Mouse (Mus musculus): Measurements from ENCODE around the gene Nup160. TPM values are rescaled to one million over a fixed set of nuclear protein-coding genes. Genes with fewer than 3 reads are reported as not detected.

Gene Nup160
- polyA plus RNA-seq, 1 experiment from 2014 or later, result 34.7 TPM

DNA sequence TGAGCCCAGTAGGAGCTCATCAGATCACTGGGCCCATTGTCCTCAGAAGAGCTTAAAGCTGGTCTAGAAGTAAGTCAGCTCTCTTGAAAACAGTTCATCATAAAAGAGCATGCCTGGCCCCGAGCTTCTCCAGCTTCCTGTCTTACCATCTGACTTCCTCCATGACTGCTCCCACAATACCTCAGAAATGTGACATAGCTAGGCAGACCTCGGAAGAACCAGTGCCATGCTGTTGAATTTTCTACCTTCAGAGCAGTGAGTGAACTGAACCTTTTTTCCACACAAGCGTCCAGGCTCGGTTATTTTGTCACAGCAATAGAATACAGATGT lies 35.3 kb upstream of the Nup160 start:
- no peaks in the 10 kb centered on the region for H3K27me3 ChIP-seq (replicated peaks)

DNA sequence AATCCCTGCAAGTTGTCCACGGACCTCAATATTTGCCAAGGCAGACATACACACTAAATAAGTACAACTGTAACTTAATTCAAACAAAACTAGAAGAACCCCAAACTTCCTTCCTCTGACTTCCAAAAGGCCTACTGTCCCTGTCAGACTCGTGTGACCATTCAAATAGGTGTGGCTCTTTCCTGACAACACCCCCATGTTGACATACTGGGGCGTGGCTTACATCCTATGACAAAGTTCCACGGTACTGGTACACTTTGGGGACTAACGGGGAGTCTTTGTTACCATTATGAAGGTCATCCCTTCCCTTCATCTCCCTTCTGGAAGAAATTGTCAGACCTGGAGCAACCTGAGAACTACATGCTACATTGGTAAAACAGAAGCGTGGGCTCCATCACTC lies 29.9 kb upstream of the Nup160 start:
- no peak overlapping the region for H3K4me2 ChIP-seq
- H3K36me3 ChIP-seq, result no peaks in the 10 kb centered on the region
- no peak for ATAC-seq (ENCODE audit: insufficient number of reproducible peaks, low FRiP score)
- H3K27me3 ChIP-seq (replicated peaks), result no peaks in the 10 kb centered on the region
- H3K27ac ChIP-seq (ENCODE audit: poor library complexity, severe bottlenecking), result no peak overlapping the region
- WGBS, result 69% methylated on average over 6 of the region's 6 CpGs
- H3K9ac ChIP-seq, result no peak overlapping the region
- H3K4me3 ChIP-seq, result no peak overlapping the region
- H3K9me3 ChIP-seq (replicated peaks), result no peaks in the 10 kb centered on the region
- no peaks in the 10 kb centered on the region for H3K4me1 ChIP-seq (replicated peaks)

More for the DNA sequence above, 35.3 kb upstream of the Nup160 start:
- Histone ChIP-seq H3K4me2 (no peak overlapping the region), H3K4me1 (replicated peaks) (peaks cover 24% of the 10 kb centered on the region), H3K9ac (no peak overlapping the region), H3K9me3 (replicated peaks) (no peaks in the 10 kb centered on the region), H3K4me3 (no peak overlapping the region), H3K36me3 (no peaks in the 10 kb centered on the region), H3K27ac (ENCODE audit: poor library complexity, severe bottlenecking) (no peak overlapping the region)
- ATAC-seq (ENCODE audit: insufficient number of reproducible peaks, low FRiP score), result no peak
- 81% methylated on average over 4 of the region's 4 CpGs for WGBS

DNA sequence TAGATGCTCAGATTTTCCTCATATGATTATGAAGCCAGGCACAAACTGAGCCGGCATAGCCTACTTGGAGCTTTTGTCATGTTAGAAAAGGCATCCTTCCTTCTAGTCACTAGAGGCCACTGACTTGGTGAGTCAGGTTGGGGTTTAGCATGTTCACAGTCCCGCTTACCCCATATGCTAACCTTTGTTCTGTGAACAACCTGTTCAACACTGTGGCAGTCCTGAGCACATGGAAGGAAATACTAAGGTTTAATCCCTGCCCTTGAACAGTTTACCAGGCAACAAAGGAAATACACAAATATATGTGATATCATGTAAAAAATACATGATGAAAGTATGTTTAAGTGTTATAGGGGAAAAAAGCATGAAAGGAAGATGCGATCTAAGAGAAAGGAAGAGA lies 27.6 kb upstream of the Nup160 start:
- no peak overlapping the region for H3K4me3 ChIP-seq
- no peak for ATAC-seq (ENCODE audit: insufficient number of reproducible peaks, low FRiP score)

DNA sequence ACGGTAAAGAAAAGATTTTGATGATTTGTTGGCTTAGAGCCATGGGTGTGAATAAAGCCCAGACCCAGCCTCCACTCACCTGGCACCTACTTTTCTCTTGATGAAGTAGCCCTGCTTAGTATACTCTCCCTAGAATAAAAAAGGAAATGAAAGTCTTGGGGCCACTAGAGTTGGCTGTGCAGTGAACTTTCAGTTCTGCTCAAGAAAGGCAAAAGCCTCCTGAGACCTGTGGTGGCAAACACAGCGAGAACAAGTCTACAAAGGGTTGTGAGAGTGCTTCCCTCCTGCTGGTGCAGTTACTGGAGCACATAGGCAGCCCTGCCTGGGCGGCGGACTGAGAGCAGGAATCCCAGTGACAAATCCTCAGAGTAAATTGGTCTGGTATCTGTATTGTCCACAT lies 27.1 kb upstream of the Nup160 start:
- Histone ChIP-seq H3K9ac (no peak overlapping the region), H3K27ac (ENCODE audit: poor library complexity, severe bottlenecking) (no peak overlapping the region), H3K36me3 (no peaks in the 10 kb centered on the region), H3K4me1 (replicated peaks) (no peaks in the 10 kb centered on the region), H3K4me2 (no peak overlapping the region), H3K27me3 (replicated peaks) (no peaks in the 10 kb centered on the region), H3K4me3 (no peak overlapping the region), H3K9me3 (replicated peaks) (no peaks in the 10 kb centered on the region)
- 59% methylated on average over 4 of the region's 4 CpGs for WGBS
- no peak for ATAC-seq (ENCODE audit: insufficient number of reproducible peaks, low FRiP score)

More for the DNA sequence above, 27.6 kb upstream of the Nup160 start:
- H3K4me1 ChIP-seq (replicated peaks), result no peaks in the 10 kb centered on the region
- no peaks in the 10 kb centered on the region for H3K27me3 ChIP-seq (replicated peaks)
- 81% methylated on average over 3 of the region's 3 CpGs for WGBS
- no peaks in the 10 kb centered on the region for H3K9me3 ChIP-seq (replicated peaks)
- H3K27ac ChIP-seq (ENCODE audit: poor library complexity, severe bottlenecking), result no peak overlapping the region
- no peak overlapping the region for H3K9ac ChIP-seq
- no peak overlapping the region for H3K4me2 ChIP-seq
- H3K36me3 ChIP-seq, result no peaks in the 10 kb centered on the region

DNA sequence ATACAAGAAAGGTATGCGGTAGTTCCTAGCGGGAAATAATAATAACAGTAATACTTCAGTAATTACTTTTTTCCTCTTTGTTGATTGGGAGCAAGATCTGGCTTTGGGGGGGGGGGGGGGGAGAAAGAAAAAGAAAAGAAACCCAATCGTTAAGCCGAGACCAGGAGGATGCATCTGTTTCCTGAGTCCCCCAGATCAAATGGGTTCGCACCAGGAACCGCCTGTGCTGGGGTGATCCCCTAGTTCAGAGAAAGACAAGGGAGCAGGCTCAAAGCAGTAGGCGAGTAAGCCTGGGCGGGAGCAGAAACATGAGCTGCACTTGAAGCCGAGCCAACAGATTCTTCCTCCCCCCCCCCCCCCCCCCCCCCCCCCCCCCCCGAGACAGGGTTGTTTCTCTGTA lies 24.9 kb upstream of the Nup160 start:
- no peaks in the 10 kb centered on the region for H3K4me1 ChIP-seq (replicated peaks)
- H3K27ac ChIP-seq (ENCODE audit: poor library complexity, severe bottlenecking), result no peak overlapping the region
- H3K27me3 ChIP-seq (replicated peaks), result no peaks in the 10 kb centered on the region
- no peak overlapping the region for H3K9ac ChIP-seq
- ATAC-seq (ENCODE audit: insufficient number of reproducible peaks, low FRiP score), result no peak
- 57% methylated on average over 9 of the region's 10 CpGs for WGBS
- H3K4me3 ChIP-seq, result no peak overlapping the region
- no peaks in the 10 kb centered on the region for H3K9me3 ChIP-seq (replicated peaks)
- no peak overlapping the region for H3K4me2 ChIP-seq
- no peaks in the 10 kb centered on the region for H3K36me3 ChIP-seq

DNA sequence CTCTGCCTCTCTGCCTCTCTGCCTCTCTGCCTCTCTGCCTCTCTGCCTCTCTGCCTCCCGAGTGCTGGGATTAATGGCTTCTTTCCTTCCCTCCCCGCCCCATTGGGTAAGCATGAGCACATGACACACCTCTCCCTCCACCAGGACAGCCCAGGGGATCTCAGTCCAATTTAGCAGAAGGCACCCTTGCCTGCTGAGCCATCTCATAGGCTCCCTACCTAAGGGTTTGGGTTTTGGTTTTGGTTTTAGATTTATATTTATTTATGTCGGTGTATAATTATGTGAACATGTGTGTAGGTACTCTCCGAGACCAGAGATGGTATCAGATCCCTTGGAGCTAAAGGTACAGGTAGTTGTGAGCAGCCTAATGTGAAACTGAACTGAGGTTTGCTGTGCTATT lies 24.0 kb upstream of the Nup160 start:
- ATAC-seq (ENCODE audit: insufficient number of reproducible peaks, low FRiP score), result no peak
- 60% methylated on average over 4 of the region's 4 CpGs for WGBS
- H3K9me3 ChIP-seq (replicated peaks), result no peaks in the 10 kb centered on the region

DNA sequence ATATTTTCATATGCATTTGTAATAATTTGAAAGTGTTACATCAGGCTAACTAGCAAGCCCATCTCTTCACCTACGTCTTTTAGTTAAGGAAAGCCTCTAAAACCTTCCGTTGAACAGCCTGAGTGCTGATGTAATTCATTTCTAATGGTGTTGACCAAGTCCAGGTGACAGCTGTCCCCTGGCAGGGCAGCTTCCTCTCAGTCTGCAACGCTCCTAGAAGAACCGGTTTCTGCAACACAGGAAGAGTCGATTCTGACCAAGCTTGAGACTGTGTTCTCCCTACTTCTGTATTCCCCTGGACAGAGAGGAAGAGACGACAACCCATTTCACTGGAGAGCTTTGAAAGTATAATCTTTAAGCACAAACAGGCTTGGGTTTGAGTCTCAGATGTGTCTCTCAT lies 21.6 kb upstream of the Nup160 start:
- H3K4me2 ChIP-seq, result no peak overlapping the region
- ATAC-seq (ENCODE audit: insufficient number of reproducible peaks, low FRiP score), result no peak
- no peak overlapping the region for H3K27ac ChIP-seq (ENCODE audit: poor library complexity, severe bottlenecking)

More for the DNA sequence above, 24.0 kb upstream of the Nup160 start:
- H3K36me3 ChIP-seq, result no peaks in the 10 kb centered on the region
- no peak overlapping the region for H3K4me3 ChIP-seq
- H3K27ac ChIP-seq (ENCODE audit: poor library complexity, severe bottlenecking), result no peak overlapping the region
- no peaks in the 10 kb centered on the region for H3K4me1 ChIP-seq (replicated peaks)
- H3K27me3 ChIP-seq (replicated peaks), result no peaks in the 10 kb centered on the region
- no peak overlapping the region for H3K9ac ChIP-seq
- H3K4me2 ChIP-seq, result no peak overlapping the region

DNA sequence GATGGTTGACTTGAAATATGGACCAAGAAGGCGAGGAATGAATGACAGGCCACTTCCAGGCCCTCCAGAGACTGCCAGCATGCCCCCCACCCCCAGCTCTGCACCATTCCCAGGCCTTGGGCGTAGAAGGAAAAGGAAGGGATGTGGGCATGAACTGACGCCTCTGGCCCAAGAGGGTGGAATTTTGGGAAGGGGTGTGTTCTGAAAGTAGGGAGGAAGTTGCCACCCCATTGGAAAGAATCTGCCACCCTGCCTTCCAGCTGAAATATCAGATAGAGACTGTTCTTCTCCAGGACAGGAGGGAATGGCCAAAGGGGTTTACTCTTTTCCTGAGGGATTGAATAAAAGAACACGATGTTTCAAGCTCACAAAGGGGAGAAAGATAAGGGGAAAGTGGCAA lies 18.4 kb upstream of the Nup160 start:
- 75% methylated on average over 4 of the region's 4 CpGs for WGBS
- H3K27ac ChIP-seq (ENCODE audit: poor library complexity, severe bottlenecking), result no peak overlapping the region
- no peak for ATAC-seq (ENCODE audit: insufficient number of reproducible peaks, low FRiP score)
- H3K36me3 ChIP-seq, result no peaks in the 10 kb centered on the region
- H3K9ac ChIP-seq, result no peak overlapping the region
- no peak overlapping the region for H3K4me2 ChIP-seq
- peaks cover 18% of the 10 kb centered on the region for H3K4me1 ChIP-seq (replicated peaks)
- no peaks in the 10 kb centered on the region for H3K27me3 ChIP-seq (replicated peaks)
- no peaks in the 10 kb centered on the region for H3K9me3 ChIP-seq (replicated peaks)
- no peak overlapping the region for H3K4me3 ChIP-seq

More for the DNA sequence above, 21.6 kb upstream of the Nup160 start:
- Histone ChIP-seq H3K36me3 (no peaks in the 10 kb centered on the region), H3K4me1 (replicated peaks) (peaks cover 9% of the 10 kb centered on the region; the same call in 1 of the 2 replicates), H3K27me3 (replicated peaks) (no peaks in the 10 kb centered on the region), H3K4me3 (no peak overlapping the region), H3K9ac (no peak overlapping the region), H3K9me3 (replicated peaks) (no peaks in the 10 kb centered on the region)
- 68% methylated on average over 6 of the region's 6 CpGs for WGBS

DNA sequence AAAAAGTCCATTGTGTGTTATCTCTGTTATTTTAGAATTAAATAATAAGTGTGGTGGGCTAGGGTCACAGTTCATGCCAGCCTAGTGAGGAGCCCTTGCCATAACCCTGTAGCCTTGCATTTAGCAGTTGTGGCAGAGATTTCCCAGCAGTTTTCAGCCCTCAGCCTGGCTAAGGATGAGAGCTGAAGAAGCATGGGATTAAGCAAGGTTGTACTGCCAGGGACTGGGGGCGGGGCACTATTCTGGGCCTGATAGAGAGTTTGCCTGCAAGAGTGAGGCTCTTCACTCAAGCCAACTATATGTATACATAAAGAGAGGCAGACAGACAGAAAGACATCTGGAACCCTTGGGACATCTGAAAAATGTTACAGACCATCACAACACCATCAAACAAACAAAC lies 18.0 kb upstream of the Nup160 start:
- H3K27ac ChIP-seq (ENCODE audit: poor library complexity, severe bottlenecking), result no peak overlapping the region
- peaks cover 18% of the 10 kb centered on the region for H3K4me1 ChIP-seq (replicated peaks)
- H3K4me3 ChIP-seq, result no peak overlapping the region
- H3K36me3 ChIP-seq, result no peaks in the 10 kb centered on the region
- no peak overlapping the region for H3K9ac ChIP-seq
- no peak overlapping the region for H3K4me2 ChIP-seq
- WGBS, result 81% methylated on average over 1 of the region's 1 CpGs
- H3K27me3 ChIP-seq (replicated peaks), result no peaks in the 10 kb centered on the region
- no peak for ATAC-seq (ENCODE audit: insufficient number of reproducible peaks, low FRiP score)
- H3K9me3 ChIP-seq (replicated peaks), result no peaks in the 10 kb centered on the region

DNA sequence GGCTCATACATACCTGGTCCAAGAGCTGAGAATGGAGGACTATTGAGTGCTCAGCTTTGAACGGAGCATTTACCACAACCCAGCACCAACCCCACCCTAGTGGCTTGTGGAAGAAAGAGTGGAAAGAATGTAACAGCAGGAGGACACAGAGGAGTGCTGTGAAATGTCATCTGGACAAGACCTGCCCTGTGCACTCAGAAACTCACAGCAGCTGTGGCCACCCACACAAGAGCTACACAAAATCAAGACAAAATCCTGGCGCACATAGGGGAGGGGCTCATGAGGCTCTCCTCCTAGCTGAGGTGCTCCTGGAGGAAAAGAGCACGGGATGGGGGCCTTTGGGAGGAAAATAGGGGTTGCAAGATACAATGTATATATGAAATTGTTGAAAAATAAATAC lies 17.4 kb upstream of the Nup160 start:
- Histone ChIP-seq H3K27ac (ENCODE audit: poor library complexity, severe bottlenecking) (no peak overlapping the region), H3K4me1 (replicated peaks) (peaks cover 18% of the 10 kb centered on the region), H3K4me3 (no peak overlapping the region), H3K4me2 (no peak overlapping the region), H3K9ac (no peak overlapping the region), H3K36me3 (no peaks in the 10 kb centered on the region), H3K27me3 (replicated peaks) (no peaks in the 10 kb centered on the region), H3K9me3 (replicated peaks) (no peaks in the 10 kb centered on the region)
- ATAC-seq (ENCODE audit: insufficient number of reproducible peaks, low FRiP score), result 0 out of 2 replicates have a peak, but pooled peaks have one; percentile 31
- 59% methylated on average over 3 of the region's 3 CpGs for WGBS

DNA sequence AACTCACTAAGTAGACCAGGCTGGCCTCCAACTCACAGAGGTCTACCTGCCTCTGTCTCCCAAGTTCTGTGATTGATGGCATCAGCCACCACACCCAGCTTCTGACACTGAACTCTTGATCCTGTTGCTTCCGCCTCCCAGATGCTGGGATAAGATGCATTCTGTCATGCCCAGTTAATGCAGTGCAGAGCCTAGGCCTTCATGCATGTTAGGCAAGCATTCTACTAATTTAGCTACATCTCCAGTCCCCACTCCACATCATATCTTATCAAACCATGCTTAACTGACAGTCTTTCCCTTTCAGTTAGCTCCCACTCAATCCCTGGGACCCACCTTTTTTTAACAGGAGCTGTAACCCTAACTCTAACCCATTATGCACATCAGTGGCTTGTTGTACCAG lies 16.1 kb upstream of the Nup160 start:
- Histone ChIP-seq H3K9me3 (replicated peaks) (no peaks in the 10 kb centered on the region), H3K4me1 (replicated peaks) (peaks cover 18% of the 10 kb centered on the region), H3K27me3 (replicated peaks) (no peaks in the 10 kb centered on the region), H3K4me3 (no peak overlapping the region), H3K4me2 (no peak overlapping the region), H3K27ac (ENCODE audit: poor library complexity, severe bottlenecking) (no peak overlapping the region), H3K36me3 (no peaks in the 10 kb centered on the region), H3K9ac (no peak overlapping the region)
- no peak for ATAC-seq (ENCODE audit: insufficient number of reproducible peaks, low FRiP score)
- 70% methylated on average over 1 of the region's 1 CpGs for WGBS

DNA sequence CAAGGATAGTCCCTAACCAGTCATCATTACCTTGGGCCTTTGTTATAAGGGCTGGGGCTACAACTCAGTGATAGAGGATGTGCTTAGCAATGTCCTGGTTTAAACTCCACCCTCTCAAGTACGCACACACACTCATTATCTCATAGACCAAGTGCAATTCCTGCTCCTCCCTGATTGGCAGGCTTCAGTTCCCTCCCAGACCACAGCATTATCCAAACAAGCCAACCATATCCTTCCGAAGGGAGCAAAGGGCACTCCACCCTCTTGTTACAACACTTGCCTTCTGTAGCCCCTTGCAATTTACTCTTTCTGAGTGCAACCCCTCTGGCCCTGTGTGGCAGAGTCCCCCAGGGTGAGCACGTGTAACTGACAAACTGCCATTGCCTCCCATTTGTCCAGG lies 15.6 kb upstream of the Nup160 start:
- H3K4me2 ChIP-seq, result no peak overlapping the region
- peak; percentile 71; the same call in 1 of the 2 replicates for ATAC-seq (ENCODE audit: insufficient number of reproducible peaks, low FRiP score)
- no peaks in the 10 kb centered on the region for H3K27me3 ChIP-seq (replicated peaks)
- H3K9me3 ChIP-seq (replicated peaks), result no peaks in the 10 kb centered on the region
- H3K4me3 ChIP-seq, result no peak overlapping the region
- peaks cover 18% of the 10 kb centered on the region for H3K4me1 ChIP-seq (replicated peaks)
- WGBS, result 38% methylated on average over 3 of the region's 3 CpGs
- no peak overlapping the region for H3K27ac ChIP-seq (ENCODE audit: poor library complexity, severe bottlenecking)
- H3K36me3 ChIP-seq, result no peaks in the 10 kb centered on the region
- H3K9ac ChIP-seq, result no peak overlapping the region
